Mouse (Mus musculus) small intestine, adult 10 weeks (tissue): ENCODE results near the gene Itih5. TPM values are rescaled to one million over a fixed set of nuclear protein-coding genes. Genes with fewer than 3 reads are reported as not detected.

Source experiments
- polyA plus RNA-seq: library from polyadenylated mRNA; stranded (reverse); fragments of 350-450 nt; fragmentation: Illumina TruSeq; extraction: RNeasy Lipid Tissue Mini Kit (QIAGEN cat#74804); gene quantifications from one replicate; pipeline ENCODE4 v1.2.3, GENCODE M21; 2014; ENCODE audit warnings: low replicate concordance

Gene Itih5
- 29.4 TPM for polyA plus RNA-seq

GRCm38 (mm10) chr2:10153201-10154075 is at the start of gene Itih5:
Gene Itih5, plus strand, starts transcription at chr2:10153571.

GRCm38 (mm10) chr2:10131296-10131695 is 22.1 kb upstream of the Itih5 start, which contains the start of gene Itih2:
Gene Itih2, minus strand, starts transcription at chr2:10131396.

Other genes starting within 250 kb of the Itih5 start
- gene Taf3, start 105.0 kb upstream of the Itih5 start, polyA plus RNA-seq, result 6.6 TPM
- 1,418 TPM for gene Atp5c1, start 73.1 kb upstream of the Itih5 start, polyA plus RNA-seq
- 27.7 TPM for gene Kin, start 73.0 kb upstream of the Itih5 start, polyA plus RNA-seq
- 0.30 TPM for gene Itih2, start 22.2 kb upstream of the Itih5 start, polyA plus RNA-seq
- 0.22 TPM for gene Sfmbt2, start 216.9 kb downstream of the Itih5 start, polyA plus RNA-seq